Mouse (Mus musculus): ENCODE data around the gene Vangl2.

Gene Vangl2

DNA sequence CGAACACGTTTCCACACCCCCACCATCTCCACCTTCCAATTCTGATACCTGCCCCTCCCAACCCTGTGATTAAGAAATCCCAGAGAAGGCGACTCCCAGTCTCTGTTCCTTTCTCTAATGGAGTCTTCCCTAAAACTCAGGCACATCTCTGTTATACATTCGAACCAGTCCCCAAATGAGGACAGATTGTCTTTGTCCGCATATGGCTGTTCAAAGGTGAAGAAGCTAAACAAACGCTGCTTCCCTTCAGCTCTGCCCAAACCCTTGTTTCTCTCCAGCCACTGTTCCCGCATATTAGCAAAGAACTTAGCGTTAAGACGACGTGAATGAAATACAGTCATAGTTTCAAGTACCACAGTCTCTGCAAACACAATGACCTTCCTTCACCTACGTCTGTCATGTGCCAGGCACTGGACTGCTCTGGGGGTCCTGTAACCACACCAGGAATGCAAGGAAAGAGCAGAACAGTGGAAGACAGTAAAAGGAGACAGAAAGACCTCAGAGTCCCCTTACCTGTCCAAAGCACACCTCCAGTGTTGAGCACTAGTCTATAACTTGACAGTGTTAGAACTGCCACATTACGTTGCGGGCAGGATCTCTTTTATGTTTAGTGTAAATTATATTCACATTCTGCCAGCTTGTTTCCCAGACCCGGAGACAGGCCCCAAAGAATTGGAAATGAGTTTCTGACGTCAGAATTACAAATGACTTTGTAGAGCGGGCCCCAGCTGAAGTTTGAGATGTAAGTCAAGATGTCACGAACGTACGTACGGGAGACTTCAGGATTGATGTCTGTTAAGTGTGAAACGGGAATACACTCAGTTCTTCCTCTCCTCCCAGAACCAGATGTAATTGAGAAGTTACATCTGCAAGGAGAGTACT is at the start of gene Vangl2:
Vangl2 (minus strand) TSS at position 51 of the 882 bp plus-strand sequence.
- DNase-seq (ENCODE audit: low read depth, low spot score): no peak

DNA sequence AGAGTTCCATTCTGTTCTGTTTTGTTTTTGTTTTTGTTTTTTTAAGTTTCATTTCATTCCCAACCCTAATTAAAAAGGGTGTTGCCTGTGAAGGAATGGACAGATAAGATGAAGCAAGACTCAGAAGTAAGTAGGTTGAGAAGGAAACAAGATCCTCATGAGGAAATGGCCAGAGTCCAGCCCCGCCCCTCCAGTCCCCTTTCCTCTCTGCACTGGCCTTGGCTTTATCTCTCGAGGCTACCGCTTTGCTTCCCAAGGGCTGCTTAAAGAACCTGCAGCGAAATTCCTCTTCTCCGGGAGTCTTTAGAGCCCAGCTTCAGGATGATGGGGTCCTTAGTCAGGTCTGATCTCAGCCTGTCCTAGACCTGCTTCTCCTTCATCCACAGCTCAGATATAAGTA is 49.7 kb upstream of the Vangl2 start:
- DNase-seq (ENCODE audit: low read depth, low spot score): no peak

DNA sequence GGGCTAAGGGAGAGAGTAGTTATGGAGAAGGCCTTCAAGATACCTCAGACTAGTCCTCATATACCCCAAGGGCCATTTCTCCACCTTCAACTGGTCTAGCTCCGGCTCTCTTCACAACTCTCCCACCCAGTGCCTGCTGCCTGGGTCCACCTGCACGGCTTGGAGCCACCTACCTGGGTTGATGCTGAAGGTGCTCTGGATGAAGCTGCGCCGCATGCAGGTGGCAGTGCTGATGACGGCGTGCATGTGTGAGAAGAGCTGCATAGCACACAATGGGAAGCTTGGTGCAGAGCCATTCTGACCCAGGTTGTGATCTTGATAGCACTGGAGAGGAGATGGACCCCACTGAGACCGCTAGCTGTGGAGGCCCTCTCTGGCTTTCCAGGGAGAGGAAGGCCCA is 44.4 kb upstream of the Vangl2 start:
- DNase-seq (ENCODE audit: low read depth, low spot score): no peak

DNA sequence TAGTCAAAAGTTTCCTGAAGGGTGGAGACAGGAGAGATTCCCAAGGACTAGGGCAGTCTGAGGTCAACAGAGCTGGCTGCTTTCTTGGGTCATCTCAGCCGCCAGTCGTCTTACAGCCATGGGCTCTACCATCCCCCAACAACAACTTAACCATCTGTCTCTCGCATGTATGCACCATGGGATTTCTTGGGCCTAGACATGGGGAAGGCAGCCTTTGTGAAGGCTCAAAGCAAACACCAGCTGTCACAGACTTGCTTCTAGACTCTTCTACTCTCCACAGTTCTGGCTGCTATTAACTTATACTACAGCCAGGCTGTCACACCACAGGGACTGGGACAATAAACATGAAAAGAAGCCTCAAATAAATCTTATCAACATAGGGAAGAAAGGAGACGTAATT is 43.3 kb upstream of the Vangl2 start:
- DNase-seq (ENCODE audit: low read depth, low spot score): no peak

DNA sequence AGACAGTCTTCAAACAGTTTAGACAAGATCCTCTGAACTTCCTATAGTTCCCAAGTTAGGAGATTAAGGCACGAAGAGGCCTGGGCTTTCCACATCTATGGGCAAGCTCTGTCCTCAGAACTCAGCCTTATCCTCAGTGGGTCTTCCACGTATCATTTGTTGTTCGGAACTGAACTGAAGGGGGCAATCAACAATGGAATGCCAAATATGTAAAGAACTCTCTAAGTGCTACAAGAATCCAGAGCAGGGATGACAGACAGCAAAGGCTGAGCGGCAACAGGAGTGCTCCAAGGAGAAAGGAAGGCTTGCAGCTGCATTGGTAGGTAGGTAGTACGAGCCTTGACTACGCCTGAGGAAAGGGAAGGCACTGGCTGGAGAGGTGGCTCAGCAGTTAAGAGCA is 42.0 kb upstream of the Vangl2 start:
- no peak for DNase-seq (ENCODE audit: low read depth, low spot score)

DNA sequence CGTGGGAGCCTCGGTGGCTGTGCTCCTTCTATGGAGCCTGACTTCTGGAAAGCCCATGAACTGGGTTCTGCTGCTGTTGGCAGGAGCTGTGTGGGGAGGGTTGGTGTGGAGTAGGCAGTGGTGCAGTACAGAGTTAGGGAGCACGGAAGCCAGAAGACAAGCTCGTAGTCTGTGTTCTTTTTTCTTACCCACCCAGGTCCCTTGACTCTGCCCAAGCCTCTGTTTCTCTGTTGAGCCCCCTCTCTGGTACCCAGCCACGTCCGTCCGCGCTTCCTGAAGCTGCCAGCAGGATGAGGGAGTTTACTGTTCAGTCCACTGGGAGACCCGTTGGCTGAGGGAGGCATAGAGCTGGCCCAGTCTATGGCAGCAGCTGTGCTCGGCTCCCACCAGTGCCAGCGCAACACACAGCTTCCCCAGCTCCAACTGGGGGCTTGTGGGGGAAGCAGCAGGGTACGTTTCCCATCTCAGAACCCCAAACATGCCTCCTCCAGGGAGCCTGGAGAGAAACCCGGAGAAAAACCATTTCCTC is 36.4 kb upstream of the Vangl2 start:
- DNase-seq (ENCODE audit: low read depth, low spot score): no peak

DNA sequence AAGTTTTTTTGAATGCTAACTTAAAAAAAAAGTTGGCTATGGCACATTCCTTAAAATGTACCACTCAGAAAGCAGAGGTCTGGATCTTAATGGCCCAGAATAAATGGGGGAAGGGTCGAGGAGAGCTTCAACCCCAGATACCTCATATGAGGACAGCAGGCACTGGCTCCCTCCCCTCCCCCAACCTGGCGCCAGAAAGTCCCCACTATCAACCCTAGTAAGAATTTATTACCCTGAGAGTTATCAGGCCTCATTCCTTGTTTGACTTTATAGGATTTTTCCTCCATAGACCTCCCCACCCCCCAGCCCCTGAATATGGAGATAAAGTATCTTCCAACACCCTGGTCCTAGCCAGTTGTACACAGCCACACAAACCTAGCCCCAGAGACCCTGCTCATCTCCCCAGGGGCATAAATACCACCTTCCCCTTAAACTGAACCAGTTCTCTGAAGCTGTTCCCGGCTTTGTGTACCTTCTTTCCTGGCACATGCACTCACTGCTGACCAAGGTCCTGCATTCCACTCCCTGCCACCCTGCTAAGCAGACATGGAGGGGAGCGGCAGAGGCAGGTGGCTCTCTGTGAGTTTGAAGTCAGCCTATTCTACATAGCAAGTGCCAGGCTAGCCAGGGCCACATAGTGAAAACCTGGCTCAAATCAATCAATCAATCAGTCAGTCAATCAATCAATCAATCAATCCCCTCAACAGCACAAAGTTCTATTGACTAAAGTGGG is 35.2 kb upstream of the Vangl2 start:
- DNase-seq (ENCODE audit: low read depth, low spot score): no peak

DNA sequence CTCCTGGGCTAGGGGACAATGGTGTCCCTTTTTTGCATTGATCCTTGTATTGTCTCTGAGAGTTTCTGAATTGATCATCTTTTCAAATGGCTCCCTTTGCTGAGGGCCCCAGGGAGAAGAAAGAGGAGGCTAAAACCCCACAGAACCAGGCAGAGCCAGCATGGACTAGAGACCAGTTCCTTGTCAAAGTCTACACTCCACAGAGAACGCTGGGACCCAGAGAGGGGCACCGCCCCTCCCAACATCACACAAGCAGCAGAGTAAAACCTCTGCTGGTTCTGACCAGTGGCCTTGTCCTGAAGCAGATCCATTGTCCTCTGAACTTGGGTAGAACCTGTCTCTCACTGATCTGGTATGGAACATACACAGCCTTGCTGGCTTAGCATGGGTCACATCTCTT is 33.9 kb upstream of the Vangl2 start:
- no peak for DNase-seq (ENCODE audit: low read depth, low spot score)

DNA sequence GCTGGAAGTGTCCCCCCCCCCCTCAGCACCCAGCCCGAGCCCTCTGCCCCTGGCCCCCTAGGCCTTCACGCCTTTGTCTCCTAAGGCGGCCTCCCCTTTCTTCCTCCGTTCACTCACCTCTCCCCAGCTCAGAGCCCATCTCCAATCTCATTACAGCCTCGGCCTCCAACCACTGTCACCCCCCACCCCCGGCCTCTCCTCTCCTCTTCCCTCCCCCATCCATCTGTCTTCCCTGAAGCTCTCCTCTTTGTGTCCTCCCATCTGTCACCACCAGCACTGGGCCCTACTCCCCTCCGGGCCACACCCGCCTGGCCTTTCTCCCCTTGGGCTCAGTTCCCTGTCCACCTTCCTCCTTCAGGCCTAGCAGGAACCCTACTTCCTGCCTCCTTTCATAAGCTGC is 33.0 kb upstream of the Vangl2 start:
- no peak for DNase-seq (ENCODE audit: low read depth, low spot score)

DNA sequence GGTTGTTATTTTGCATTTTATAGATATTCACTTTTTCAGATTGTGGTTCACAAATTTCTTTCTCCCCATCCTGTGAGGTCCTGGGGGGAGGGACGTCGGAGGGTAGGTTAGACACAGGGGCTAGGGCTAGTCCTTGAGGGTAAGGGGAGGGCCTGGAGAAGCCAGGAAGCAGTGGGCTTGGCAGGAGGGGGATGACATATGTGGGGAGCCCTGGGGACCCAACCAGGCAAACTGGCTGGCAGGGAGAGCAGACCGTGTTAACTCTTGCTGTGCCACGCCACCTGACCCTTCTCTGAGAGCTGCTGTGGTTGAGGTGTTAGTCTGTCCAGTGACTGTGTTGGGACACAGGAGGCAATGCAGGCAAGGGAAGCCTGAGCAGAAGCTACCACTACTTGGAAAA is 32.4 kb upstream of the Vangl2 start:
- DNase-seq (ENCODE audit: low read depth, low spot score): no peak

DNA sequence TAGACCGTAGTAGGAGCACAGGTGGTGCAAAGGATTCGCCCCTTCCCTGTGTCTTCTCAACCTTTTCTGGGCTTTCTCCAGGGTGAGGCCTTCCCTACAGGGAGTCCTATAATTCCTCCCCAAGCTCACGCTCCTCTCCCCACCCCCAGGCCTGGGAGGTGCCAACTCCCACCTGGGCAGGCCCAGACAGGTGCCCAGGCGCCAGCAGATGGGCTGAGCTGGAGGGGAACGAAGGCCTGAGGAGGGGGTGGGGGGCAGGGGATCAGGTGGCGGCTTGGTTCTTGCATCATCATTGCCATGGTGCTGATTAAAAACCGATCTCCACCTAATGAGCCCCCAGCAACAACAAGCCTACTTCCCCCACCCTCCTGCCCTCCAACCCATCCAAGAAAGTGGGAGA is 30.6 kb upstream of the Vangl2 start:
- no peak for DNase-seq (ENCODE audit: low read depth, low spot score)

DNA sequence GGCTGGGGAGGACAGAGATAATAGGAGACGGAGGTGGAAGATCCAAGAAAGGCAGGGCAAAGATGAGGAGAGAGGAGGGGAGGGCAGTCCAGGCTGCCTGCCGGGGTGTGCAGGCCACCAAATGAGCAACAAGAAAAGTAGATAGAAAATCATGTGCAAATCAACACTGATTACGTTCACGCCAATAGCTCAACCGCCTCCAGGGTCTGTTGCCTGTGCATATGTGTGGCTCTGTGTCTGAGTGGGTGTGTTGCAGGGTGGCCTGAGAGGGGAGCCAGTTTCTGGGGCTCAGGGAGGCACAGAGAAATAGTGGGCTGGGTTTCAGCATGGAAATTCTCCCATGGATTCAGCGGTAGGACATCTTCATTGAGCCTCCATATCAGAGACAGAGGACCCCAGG is 30.1 kb upstream of the Vangl2 start:
- no peak for DNase-seq (ENCODE audit: low read depth, low spot score)

DNA sequence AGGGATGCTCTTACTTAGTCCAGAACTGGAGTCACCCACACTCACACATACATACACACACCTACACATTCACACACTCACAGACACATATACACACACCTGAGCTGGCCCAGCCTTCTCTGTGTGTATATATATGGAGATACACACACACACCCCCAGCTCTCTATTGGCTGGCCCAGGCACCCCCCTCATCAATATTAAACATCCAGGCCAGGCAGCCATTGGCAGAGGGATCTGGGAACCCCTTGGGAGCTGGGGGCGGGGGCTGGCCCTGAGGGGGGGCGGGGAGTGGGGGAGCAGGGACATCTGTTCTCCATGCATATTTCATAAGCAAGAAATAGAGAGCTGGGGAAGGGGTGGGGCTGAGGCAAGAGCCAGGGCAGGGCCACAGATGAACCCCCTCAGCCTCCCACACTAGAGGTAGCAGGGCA is 29.3 kb upstream of the Vangl2 start, which contains the start of gene Nhlh1:
Nhlh1 (minus strand) TSS at position 83 of the 431 bp plus-strand sequence.
- no peak for DNase-seq (ENCODE audit: low read depth, low spot score)

DNA sequence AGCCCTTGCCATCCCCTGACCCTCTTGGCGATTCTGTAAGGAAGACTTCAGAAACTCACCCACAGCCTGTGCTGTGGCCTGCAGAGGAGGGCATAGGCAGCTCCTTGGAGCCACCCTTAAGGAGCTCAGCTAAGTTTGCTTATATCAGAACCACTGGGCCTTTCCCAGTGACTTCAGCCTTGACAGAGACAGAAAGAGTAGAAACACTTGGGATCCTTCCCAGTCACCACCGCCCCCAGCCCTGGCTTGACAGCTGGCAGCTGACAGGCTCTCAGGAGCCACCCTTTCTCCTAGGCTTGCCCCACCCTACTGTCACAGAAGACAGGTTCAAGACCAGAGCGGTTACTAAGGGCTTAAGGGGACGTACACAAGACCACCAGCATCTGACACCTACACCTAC is 28.0 kb upstream of the Vangl2 start:
- no peak for DNase-seq (ENCODE audit: low read depth, low spot score)

DNA sequence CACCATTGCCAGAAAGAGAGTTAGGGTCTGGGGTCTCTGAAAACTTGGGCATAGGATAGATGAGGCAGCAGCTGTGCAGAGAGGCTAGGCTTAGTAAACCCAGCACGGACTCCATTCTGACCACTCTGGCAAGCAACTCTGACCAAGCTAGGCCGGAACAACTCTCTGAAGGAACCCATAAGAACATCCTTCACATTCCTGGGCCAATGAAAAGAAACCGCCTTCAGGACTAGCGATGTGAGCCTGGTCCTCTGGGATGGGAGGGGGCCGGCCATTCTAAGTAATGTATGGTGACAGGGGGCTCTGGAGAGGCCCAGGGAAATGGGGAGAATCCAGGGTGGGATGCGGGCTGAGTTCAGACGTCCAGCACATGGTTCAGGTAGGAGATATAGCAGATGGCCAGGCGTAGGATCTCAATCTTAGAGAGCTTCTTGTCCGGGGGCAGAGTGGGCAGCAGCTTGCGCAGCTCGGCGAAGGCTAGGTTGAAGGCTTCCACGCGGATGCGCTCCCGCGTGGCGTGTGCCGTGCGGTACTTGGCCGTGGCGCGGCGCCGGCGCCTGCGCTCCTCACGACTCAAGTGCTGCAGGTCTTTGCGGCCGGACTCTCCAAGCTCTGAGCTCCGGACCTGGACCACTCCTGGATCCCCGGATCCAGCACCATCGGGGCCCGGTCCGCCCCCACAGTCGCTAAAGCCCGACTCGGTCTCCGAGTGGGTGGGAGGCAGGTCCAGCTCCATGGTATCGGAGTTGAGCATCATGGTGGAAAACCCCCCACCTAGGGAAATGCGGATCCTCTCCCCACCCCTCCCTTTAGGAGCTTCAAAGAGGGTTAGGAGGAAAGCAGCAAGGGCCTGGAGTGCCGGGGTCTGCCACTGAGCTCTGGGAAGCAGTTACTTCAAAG is 25.5 kb upstream of the Vangl2 start:
- no peak for DNase-seq (ENCODE audit: low read depth, low spot score)

DNA sequence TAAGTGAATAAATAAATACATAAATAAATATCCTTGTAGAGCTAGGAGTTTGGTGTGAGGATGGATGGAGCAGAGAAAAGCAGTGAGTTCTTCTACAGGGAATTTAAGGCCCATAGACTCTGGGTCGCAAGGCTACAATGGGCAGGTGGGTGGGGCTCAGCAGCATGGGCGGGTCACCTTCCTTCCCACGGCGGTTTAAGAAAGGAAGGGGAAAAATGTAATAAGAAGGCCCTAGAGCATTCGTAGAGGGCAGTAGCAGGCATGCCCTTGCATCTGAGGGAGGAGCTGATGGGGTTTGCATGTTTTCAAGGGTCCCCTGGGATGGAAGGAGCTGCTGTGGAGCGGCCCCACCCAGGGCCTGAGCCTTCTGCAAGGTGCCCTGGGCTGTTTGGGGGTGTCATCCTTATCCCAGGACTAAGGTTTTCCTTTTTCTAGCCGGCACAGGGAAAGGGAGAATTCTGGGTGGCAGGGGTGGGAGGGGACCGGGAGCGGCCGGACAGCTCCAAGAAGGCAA is 24.6 kb upstream of the Vangl2 start:
- no peak for DNase-seq (ENCODE audit: low read depth, low spot score)

DNA sequence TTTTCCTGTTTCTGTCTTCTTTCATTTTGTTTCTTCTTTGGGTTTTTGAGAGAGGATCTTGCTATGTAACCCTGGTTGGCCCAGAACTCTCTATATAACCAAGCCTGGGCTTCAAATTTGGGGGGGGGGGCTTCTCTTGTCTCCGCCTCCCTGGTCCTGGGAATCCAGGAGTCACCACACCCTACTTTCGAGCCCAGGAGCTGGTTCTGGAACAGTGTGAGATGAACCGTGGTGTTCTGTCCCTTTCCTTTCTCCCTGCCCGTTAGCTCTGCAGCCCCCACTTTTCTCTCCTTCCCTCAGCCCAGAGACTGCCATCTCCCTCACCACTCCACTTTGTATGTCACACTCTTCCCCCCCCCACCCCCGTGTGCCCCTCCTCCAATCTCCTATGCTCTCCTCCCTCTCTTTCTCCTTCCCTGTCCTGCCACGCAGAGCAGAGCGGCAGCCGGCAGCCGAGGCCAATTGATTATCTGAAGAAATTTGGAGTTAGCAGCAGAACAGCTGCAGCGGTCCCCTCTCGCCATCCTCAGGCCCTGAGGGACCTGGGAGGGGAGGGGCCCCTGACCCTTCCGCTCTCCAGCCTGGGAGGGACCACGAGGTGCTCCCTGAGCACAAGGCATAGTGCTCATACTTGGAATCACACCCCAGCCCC is 21.0 kb upstream of the Vangl2 start:
- no peak for DNase-seq (ENCODE audit: low read depth, low spot score)

DNA sequence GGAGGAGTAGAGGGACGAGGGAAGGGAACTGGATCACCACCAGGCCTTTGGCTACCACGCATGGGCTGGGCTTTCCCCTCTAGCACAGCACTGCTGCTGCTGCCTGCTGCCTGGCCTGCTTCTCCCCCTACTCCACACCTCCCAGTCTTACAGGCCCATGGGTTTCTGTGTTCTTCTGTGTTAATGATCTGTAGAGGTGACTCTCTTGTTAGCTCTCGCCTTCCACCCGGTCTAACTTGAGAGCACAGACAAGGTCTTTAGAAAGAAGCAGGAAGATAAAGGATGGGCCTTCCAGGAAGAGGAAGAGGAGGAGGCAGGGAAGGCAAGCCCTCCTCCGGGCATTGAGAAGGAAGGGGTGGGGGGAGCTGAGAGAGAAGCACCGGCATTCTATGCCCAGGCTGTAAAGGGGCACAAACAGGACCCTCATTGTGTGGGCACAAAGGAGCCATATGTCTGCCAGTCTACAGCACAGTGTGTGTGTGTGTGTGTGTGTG is 20.0 kb upstream of the Vangl2 start:
- no peak for DNase-seq (ENCODE audit: low read depth, low spot score)

DNA sequence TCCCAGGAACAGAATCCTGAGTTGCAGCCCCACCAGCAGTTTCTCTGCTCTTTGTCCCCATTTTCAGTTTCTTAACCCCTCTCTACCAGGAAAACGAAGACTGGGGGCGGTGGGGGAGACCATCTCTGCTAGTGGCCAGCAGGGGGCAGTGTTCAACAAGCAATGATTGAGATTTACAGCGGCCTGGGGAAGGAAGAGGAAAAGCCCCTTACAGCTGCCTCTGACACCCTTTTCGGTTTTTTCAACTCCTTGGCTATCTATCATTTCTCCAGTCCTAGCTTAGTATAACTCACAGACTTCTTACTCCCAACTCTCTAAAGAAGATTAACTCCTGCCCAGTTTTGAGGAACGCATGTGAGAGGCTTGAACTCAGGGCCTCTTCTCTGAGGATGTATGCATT is 18.7 kb upstream of the Vangl2 start:
- DNase-seq (ENCODE audit: low read depth, low spot score): peak; percentile 73

DNA sequence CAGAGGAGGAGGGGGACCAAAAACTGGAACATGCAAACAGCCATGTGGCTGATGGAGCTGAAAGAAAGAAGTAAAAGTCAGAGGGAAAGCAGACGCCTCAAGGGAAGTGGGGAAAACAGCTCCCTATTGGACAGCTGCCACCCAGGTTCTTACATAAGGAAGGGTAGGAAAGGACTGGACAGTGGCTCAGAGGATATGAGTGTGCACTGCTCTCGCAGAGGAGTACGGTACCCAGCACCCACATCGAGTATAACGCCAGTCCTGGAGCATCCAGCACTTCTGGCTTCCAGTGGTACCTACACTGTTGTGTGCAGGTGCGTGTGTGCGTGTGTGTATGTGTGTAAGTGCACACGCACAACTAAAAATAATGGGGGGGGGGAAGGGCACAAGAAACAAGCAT is 18.2 kb upstream of the Vangl2 start:
- DNase-seq (ENCODE audit: low read depth, low spot score): no peak

DNA sequence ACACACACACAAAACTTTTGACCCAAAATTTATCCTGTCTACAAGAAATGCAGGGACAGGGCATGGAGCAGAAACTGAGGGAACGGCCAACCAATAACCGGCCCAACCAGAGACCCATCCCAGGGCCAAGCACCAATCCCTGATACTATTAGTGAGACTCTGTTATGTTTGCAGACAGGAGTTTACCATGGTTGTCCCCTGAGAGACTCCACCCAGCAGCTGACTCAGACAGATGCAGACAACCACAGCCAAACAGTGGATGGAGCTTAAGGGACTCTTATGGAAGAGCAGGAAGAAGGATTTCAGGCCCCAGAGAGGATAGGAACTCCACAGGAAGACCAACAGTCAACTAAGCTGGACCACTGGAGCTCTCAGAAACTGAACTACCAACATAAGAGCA is 1.7 kb upstream of the Vangl2 start:
- no peak for DNase-seq (ENCODE audit: low read depth, low spot score)
